Mouse (Mus musculus) adrenal gland, postnatal 25 days (tissue): ENCODE results near the gene Fbxw2. TPM values are rescaled to one million over a fixed set of nuclear protein-coding genes. Genes with fewer than 3 reads are reported as not detected.
"Not testable (repeated sequence)": the region's sequence is repeated elsewhere in the genome, so short reads cannot be mapped to it uniquely, and the experiment has no call there.

Source experiments
- DNase-seq: peaks from one replicate; pipeline ENCODE4 v3.0.0; 2021; ENCODE audit warnings: mixed read lengths
- long read RNA-seq: library from polyadenylated mRNA; stranded (forward); transcript quantifications from one replicate; pipeline ENCODE4 v2.0.0, GENCODE M21; 2021
- total RNA-seq: library from RNA; stranded (reverse); gene quantifications from 2 replicates; pipeline ENCODE4 v1.2.3, GENCODE M21; 2021

The Fbxw2 gene
- 60.6 and 69.1 TPM in 2 replicates for total RNA-seq
- long read RNA-seq, full-length matches to known transcripts: 52 of 77 reads
- long read RNA-seq, partial matches to known transcripts: 6 of 77 reads
- long read RNA-seq, other reads (novel, unspliced or antisense): 19 of 77 reads

DNA sequence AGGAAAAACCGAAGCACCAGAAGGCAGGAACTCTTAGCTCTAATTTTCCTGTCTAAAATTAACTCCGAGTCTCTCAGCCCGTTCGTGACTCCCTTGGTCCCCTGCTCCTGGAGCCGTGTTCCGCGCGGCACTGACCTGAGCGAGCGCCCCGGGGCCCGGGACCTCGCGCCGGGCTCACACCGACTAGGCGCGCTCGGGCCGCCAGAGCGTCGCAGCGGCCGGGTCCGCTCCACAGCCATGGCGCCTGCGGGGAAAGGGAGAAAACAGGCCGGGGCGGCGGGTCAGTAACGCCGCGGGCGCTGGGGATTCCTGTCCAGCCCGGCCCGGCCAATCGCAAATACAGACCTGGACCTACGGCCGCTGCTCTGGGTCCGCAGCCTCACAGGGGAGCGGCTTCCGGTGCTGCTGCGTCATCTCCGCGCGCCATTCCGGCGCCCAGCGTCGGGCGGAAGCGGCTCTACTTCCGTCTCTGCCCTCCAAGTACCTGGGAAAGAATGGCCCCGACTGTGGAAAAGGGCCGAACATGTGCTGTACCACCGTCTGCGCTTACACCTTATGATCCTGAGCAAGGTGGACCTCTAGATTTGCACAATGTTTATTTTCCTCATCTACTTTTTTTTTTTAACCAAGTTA is at the start of gene Fbxw2:
Gene Fbxw2, minus strand, starts transcription at position 485 of the 633 bp plus-strand sequence.
- peak; percentile 93 for DNase-seq

DNA sequence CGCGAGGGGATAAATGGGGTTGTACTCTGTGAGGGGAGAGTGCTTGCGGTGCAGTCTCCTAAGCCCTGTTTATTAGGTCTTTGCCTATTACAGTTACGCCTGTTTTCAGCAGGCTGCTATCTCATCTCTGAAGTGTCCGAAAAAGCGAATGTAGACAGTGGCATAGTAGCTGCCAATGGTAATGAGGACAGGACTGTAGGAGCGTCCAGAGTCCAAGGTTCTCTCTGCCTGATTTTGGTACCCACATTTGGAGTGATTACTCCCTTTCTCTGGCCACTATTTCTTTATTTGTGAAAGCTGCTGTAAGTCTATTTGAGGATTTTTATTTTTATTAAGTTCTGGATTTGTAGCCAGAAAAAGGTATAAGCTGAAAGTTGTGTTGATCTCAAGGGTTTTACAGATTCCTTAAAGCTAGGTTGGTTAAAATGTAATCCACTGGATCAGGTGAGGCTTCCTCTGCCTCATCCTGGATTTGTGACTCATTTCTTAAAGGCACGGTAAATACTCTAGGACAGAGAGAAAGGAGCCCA is 48.8 kb upstream of the Fbxw2 start, which contains the start of gene Psmd5:
Gene Psmd5, minus strand, starts transcription at position 153 of the 530 bp plus-strand sequence.
- no peak for DNase-seq

DNA sequence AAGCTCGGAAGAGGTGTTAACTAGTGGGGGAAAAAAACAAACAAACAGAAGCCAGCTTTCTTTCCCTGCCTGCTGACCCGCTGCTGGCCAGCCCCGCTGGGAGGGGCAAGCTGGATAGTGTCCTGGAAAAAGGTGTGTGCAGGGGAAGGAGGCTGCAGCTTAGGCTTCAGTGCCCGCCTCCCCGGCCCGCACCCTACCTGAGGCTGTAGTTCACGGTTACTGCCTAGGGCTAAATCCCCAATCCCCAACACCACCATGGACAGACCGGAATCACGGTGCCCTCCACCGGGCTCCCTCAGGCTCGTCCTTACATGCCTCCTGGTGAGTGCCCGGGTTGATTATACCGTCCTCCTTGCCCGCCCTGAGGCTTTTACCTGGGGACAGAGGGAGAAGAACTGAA is 48.2 kb upstream of the Fbxw2 start, which contains the start of gene Cutal:
Gene Cutal, plus strand, starts transcription at position 126 of the 400 bp plus-strand sequence.
- no peak for DNase-seq

DNA sequence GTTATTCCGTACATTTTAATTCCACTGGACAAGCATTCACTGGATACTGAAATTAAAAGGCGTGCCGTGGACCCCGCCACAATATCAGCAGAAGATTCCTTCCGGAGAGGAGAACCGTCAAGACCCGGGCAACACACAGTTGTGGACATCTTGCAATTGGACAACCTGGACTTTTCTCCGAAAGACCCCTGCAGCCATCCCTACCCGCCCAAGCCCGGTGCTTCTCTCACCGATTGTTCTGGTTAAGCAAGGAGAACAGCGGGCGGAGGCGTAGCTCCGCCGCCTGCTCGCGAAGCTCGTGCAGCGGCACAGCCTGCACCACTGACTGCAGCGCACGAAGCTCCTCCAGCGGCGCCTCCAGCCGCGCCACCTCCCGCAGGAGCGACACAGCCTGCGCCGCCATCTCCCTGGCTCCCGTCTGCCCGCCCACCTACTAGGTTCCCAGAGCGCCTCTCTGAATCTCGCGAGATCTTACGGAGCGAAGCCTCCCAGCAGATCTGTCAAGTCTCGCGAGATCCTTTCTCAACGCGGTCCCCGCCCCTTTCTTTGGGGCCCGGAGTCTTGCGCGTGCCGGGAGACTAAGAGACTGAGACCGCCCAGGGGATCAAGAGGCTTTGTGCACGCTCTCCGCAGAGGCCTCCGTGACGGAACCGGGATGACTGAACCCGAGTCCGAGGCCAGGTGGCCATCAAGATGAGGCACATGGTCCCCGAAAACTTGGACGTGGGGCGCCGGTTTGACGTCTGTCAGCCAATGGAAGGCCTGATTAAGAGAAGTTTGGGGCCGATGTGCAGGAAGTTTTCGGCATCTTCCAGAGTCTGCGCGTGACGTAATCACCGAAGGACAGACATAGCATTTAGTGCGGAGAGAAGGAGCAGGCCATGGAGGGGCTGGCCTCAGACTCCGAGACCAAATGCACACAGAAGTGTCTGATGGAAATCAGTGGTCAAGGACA is 44.7 kb upstream of the Fbxw2 start:
- DNase-seq: peak; percentile 90

DNA sequence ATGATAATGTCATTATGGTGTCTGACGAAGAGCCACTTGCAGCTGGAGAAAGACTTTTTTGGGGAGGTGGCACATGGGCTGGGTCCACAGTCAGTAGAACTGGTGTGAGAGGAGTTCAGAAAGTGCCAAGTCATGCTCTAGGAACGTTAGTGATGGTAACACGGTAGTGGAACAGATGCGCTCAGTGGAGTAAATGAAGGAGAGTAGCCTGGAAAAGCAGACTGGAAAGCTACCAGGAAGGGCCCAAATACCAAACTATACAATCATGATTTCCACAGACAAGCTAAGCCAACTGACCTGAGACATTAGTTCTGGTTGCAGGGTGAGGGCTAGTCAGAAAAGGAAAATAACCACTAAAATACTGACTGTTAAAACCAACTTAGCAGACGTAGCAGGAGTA is 43.6 kb upstream of the Fbxw2 start:
- no peak for DNase-seq

DNA sequence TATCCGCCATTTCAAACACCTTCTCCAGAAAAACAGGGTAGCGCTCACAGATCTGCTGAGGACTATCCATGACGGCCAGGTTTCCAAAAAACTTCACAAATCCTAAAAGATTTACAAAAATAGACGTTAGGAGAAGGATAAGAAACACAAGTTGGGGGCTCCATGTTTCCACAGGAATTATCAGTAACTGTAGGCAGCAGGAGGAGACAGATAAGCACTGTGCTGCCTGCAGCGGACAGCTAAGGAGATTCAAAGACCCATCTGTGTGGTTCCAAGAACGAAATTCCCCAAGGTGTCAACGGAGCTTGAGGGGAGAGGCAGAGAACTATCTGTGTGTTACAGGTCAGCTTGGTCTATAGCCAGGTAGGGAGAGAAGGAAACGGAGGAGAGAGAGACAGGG is 31.6 kb upstream of the Fbxw2 start:
- no peak for DNase-seq

DNA sequence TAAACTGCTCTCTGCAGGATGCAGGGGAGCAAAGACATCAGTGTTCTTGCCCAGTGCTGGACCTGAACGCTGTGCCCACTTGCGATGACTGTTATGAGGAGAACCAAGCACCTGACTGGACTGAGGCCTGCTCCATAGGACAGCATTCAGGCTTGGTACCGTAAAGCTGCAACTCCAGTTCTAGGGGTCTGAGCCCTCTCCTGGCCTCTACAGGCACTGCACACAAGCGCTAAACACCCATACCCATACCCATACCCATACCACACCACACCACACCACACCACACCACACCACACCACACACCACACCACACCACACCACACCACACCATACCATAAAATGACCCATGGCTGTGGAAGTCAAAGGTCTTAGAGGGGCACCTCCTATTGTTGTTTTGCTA is 29.2 kb upstream of the Fbxw2 start:
- DNase-seq: no peak

DNA sequence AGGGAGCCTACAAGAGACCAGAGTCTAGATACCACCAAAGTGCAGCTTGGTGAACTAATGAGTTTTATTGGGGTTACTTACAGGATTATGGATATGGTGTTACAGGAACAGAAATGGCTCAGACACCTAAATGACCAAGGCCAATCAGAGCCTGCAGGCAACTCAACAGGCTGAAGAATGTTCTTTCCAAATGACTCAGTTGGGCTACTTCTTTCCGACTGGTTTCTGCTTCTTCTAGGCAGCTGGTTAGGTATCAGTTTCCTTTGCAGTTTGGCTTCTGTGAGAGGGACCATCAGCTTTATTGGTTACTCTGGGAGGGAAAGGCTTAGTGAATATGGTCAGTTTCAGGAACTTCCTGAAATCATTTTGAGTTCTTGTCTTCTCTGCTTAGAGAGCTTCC is 21.6 kb upstream of the Fbxw2 start:
- DNase-seq: no peak

DNA sequence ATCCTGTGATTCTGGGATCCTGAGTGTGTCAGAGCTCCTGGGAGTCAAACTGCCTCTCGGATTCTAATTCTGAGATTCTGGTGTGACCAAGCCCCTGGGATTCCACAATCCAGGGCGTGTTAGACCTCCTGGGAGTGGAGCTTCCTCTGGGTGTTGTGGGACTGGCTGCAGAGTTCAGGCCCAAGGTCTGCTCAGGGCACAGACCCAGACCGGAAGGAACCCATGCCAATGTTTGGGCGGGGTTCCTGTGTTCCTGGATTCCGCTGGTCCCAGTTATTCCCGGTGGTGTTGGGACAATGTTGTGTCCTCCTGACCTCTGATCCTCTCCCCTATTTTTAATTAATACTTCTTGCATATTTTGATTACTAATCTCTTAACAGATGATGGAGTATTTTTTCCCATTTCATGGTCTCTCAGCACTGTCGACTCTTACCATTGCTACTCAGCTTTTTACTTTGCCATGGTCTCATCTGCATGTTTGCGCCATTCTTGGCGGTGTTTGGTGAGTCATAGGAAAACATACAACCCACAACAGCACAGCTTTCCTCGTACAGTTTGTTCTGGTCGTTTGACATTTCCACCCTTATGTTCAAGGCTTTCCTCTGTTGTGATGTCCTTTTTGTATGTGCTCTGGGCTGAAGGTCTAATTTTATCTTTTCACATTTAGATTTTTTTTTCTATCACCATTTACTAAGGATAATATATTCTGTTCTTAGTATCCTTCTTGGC is 17.3 kb upstream of the Fbxw2 start:
- DNase-seq: peak; percentile 71

DNA sequence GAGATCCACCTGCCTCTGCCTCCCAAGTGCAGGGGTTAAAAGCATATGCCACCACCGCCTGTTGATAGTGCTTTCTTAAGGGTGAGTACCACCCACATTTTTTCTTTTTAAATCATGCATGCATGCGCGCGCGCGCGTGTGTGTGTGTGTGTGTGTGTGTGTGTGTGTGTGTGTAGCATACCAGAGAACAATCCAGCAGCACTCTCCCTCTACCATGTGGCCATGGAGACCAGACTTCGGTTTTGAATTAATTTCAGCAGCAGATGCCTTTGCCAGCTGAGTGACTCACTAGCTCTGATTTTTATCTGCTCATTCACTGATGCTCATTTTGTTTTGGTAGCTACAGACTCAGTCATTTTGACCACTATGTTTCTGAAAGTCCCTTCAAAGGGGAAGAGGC is 15.6 kb upstream of the Fbxw2 start:
- DNase-seq: no peak

DNA sequence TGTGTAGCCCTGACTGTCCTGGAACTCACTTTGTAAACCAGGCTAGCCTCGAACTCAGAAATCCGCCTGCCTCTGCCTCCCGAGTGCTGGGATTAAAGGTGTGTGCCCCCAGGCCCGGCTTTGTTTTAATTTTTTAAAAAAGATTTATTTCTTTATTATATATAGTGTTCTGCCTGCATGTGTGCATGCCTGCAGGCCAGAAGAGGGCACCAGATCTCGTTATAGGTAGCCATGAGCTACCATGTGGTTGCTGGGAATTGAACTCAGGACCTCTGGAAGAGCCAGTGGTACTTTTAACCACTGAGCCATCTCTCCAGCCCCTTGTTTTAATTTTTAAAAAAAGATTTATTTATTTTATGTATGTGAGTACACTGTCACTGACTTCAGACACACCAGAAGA is 14.0 kb upstream of the Fbxw2 start:
- not testable (repeated sequence) for DNase-seq

DNA sequence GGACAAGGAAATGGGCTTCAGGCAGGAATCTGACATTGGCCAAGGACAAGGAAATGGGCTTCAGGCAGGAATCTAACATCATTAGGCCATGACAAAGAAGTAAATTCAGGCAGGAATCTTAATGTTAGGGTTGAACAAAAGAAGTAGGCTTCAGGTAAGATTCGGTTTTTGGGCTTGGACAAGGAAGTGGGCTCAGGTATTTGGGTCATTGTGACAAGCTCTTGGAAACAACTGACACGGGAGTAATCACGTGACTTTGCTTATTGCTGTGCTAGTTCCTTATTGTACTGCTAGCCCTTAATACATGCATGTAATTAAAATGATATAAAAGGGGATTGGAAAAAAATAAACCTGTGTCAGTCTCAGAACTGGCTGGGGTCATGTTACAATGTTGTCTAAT is 9.6 kb upstream of the Fbxw2 start:
- DNase-seq: no peak

DNA sequence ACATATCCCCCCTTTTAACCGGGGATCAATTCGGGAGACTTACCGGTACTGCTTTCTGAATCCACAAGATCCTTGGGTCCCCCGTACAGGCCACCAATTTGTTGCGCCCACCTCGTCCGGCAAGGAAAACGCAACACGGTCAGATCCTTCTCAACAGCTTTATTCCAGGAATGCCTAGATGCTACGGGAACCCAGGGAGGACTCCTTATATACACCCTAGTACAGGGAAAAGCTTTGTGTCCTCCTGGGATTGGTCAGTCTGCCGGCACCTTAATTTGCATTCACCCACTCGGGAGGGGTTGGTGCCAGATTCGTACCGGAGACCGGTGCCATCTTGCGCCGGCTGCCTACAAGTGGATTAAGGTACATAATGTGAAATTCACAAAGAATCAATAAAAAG is 7.5 kb upstream of the Fbxw2 start:
- DNase-seq: no peak

DNA sequence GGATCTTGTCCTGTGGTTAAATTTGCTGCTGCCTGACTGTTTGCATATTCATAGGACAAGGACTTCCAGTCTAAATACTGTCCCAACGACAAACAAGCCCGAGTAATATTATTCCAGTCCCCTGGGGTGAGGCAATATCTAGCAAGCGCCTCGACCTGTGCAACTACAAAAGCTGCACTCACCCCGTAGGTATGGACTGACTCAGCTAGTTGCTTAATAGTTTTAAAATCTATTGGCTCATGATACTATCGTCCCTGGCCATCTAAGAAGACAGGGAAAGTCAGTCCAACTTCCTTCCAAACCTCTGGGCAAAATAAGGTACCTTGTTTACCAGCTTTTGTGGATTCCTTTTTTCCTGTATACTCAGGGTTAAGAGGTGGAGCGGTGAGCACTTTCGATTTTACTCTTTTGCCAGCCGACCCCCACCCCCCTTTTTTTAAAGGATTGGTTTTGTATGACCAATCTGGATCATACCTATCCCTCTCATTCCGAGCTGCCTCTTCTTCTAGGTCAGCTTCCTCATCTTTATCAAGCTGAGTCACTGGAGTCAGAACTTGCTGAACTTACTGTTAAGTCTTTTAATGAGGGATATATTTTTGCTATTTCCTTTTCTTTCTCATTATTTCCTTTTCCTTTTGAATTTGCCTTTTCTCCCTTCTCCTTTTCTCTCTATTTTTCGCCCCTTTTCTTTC is 6.8 kb upstream of the Fbxw2 start, which contains the start of gene Gm34653:
Gene Gm34653, plus strand, starts transcription at position 242 of the 692 bp plus-strand sequence.
- not testable (repeated sequence) for DNase-seq

DNA sequence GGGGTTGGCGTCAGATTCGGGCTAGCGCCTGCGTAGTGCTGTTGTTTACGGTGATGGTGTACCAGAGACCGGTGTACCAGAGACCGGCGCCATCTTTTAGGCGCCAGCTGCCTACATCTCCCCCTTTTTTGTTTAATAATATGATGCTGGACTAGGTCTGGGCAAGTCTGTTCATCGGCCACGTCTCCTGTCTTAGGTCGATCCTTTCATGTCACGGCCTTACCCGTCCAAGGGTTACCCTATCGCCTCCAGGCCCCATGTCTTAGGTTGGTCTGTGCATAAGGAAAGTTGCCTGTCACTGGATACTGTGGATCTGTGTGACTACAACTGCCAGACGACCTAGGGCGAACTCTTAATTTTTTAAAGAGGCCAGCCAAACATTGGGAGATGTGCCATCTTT is 4.0 kb upstream of the Fbxw2 start:
- not testable (repeated sequence) for DNase-seq

DNA sequence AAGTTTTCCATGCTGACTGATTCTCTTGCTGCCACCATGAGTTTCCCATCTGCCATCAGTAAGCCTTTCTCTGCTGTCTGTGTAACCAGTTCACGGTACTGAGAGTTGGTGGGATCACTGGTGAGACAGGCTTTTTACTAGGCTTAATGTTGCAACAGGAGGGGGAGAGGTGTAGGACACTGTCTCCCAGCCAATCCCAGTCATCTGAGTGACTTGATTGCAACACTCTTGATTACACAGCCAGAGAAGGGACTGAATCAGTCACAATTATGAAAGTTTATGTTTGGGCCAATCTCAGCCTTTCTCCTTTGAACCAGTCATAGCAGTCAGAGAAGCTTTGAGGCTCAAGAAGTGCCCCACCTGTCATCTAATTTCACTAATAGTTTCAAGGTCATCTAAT is 1.9 kb upstream of the Fbxw2 start:
- no peak for DNase-seq

DNA sequence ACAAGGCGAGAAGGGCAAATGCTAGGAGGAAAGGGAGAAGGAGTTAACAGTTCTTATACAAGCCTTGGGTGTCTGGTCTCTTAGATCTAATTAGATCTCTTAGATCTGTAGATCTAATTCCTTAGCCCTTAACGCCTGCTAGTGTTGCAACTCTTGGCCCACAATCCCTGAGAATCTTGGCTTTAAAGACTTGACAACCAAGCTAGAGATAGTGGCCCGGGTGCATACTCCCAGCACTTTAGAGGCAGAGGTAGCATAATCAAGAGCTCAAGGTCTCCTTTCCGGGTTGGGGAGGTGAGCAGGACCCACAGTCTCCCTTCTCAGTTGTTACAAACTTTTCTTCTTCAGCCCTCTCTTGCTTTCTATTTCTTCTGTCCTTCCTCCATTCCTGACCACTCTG is 1.5 kb upstream of the Fbxw2 start:
- DNase-seq: no peak

DNA sequence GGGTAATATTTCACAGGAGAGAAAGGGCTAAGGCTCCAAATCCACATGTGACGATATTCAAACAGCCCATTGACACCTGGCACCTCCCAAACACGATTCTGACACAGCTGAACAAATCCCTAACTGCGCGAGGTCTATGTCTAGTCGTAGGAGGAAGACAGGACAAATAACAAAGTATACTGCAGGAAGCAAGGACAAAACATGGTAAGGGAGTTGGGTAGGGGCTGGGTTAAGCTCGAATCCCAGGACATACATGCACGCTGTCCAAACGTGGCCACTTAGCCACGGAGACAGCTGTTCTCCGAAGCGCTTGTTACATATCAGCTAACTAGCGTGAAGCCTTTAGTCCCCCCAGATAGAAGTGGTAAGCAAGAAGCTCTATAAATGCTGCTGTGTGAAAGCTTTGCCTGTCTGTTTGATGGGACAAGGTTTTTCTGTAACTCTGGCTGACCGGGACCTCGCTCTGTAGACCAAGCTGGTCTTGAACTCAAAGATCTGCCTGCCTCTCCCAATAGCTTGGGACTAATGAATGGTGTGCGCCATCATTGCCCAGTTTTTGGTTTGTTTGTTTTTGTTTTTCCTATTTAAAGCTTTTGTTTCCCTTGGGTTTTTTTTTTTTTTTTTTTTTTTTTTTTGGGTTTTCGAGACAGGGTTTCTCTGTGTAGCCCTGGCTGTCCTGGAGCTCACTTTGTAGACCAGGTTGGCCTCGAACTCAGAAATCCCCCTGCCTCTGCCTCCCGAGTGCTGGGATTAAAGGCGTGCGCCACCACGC is 535 bp upstream of the Fbxw2 start:
- DNase-seq: no peak

DNA sequence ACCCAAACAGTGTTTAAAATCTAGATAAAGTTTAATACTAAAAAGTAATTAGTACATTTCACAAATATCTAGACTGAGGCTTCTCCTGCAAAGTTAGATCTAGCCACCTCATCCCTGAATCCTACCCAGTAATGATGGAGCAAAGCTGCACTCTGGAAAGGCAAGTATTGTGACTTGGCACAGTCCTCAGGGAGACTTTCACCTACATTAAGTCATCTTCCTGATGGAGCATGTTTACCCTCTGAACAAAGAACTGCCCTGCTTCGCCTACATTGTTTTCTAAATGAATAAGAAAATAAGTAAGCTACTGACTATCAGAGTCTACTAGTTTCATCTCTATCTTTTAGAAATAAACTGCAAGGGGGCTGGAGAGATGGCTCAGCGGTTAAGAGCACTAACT is 7.6 kb downstream of the Fbxw2 start:
- DNase-seq: no peak

DNA sequence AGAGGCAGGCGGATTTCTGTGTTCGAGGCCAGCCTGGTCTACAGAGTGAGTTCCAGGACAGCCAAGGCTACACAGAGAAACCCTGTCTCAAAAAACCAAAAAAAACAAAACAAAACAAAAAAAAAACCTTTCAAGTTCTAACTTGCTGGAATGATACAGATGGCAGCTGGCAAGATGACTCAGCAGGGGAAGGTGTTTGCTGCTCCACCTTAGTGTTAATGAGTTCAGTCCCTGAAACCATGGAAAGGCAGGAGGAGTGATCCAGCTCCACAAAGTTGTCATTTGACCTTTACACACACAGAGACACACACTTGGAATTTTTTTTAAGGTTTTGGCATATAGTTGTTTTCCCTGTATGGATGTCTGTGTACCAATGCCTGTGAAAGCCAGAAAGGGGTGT is 10.2 kb downstream of the Fbxw2 start:
- not testable (repeated sequence) for DNase-seq

DNA sequence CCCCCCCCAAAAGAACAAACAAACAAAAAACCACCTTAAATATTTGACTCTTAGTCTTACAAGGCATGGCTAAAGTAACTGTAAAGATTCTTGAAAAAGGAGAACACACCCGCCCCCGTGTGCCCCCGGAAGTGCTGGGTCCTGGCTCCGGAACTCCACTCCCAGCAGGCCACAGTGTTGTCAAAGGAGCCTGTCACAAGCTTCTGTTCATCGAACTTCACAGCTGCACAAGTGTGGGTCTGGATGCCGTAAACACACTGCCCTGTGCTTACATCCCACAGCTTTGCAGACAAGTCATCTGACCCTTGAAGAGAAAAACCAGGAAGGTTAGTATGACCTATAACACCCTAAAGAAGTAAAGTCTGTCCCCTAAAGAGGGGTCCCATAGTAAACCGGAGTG is 13.4 kb downstream of the Fbxw2 start:
- no peak for DNase-seq
